Comparison of ENCODE assay signal across 9 mouse cellular contexts in the genomic region with DNA sequence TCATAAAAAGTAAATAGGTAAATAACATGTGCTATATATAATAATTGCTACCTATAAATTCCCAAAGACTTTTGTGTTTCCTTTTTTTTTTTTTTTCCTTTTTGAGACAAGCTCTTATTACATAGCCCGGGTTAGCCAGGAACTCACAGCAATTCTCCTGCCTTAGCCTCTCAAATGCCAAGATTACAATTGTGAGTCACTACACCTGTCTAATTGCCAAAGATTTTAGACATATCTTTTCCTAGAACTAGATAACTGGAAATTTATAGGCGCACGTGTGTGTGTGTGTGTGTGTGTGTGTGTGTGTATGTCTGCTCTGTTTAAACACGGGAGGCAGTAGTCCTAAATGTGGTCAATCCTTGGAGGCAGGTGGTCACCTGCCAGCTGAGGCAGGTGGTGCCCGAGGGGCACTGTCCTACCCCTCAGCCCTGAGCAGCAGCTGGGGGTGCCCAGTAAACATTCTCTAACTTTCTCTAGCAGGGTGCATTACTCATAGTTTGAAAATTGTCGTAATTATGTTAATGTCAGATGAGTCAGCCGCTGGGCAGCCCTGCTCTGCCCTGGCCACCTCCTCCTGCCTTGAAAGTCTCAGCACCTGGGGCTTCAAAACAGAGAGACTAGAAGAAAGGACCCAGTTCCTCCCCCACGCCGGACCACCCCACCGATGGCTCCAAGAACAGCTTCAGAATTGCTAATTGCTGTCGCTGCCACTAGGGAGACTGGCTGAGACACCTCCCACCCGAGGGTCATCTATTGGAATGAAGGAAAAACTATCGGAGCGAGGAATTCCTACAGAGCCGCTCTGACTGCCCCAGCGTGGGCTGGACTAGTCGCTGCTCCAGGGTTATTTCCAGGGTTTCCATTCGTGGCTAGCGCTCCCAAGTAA. TPM values are rescaled to one million over a fixed set of nuclear protein-coding genes. Genes with fewer than 3 reads are reported as not detected.
DNase-seq lines count a peak whose midpoint lies in the region; ATAC-seq and TF ChIP-seq lines count a peak whose summit lies in the region.
"Had no signal": no experiment of that assay in that cellular context is flagged by ENCODE, and none has a peak within 500 bp of the region (broad histone marks: within the 10 kb centered on the region; RNA-seq: fewer than 3 reads in every experiment).

No protein-coding gene starts in this region.

- ATAC-seq in forebrain, embryonic 16.5 days: no peak
- ATAC-seq in lung, postnatal 0 days: peak; percentile 57
- ATAC-seq in intestine, embryonic 14.5 days (replicated peaks; ENCODE audit: low FRiP score, low TSS enrichment, low read depth): no peak

- H3K9me3 ChIP-seq in forebrain, embryonic 10.5 days: no peaks in the 10 kb centered on the region
- H3K9me3 ChIP-seq in forebrain, embryonic 16.5 days (ENCODE audit: control insufficient read depth, low read length): no peaks in the 10 kb centered on the region
- no peaks in the 10 kb centered on the region for H3K9me3 ChIP-seq in lung, postnatal 0 days (ENCODE audit: low read length)
- no peaks in the 10 kb centered on the region for H3K9me3 ChIP-seq in intestine, embryonic 14.5 days (ENCODE audit: control insufficient read depth, low read length)
- H3K9me3 ChIP-seq: limb, embryonic 15.5 days had no signal

- no peak for TF ChIP-seq POLR2A in lung, adult 2 months (IDR thresholded peaks at IDR 0.05; ENCODE audit: borderline replicate concordance, extremely low read depth, low read depth, low read length)

- H3K27me3 ChIP-seq in forebrain, embryonic 10.5 days (ENCODE audit: poor library complexity, severe bottlenecking): peaks cover 16% of the 10 kb centered on the region; the same call in 1 of the 2 replicates
- H3K27me3 ChIP-seq in forebrain, embryonic 16.5 days (replicated peaks; ENCODE audit: control insufficient read depth, insufficient read depth, low read length): no peaks in the 10 kb centered on the region
- no peaks in the 10 kb centered on the region for H3K27me3 ChIP-seq in lung, postnatal 0 days (replicated peaks; ENCODE audit: insufficient read depth, low read length)
- no peaks in the 10 kb centered on the region for H3K27me3 ChIP-seq in intestine, embryonic 14.5 days (replicated peaks; ENCODE audit: control insufficient read depth, insufficient read depth, low read length)
- H3K27me3 ChIP-seq: limb, embryonic 15.5 days had no signal

- DNase-seq in forebrain, embryonic 10.5 days (ENCODE audit: extremely low spot score, low spot score): no peak
- peak; percentile 46 for DNase-seq in lung, postnatal 0 days (ENCODE audit: low spot score)
- no peak for DNase-seq in lung, adult 2 months
- DNase-seq in intestine, embryonic 14.5 days (ENCODE audit: low spot score): no peak
- peak; percentile 36 for DNase-seq in retina, postnatal 1 day
- DNase-seq in cerebellum, postnatal 14 days: no peak
- DNase-seq in spleen, postnatal 4 days (ENCODE audit: low spot score in 2 of 2): no peak

- TF ChIP-seq EP300 in lung, postnatal 0 days (IDR thresholded peaks at IDR 0.05): no peak

- no peak for TF ChIP-seq CTCF in lung, postnatal 0 days (IDR thresholded peaks at IDR 0.05)
- TF ChIP-seq CTCF in lung, adult 2 months (IDR thresholded peaks at IDR 0.05; ENCODE audit: insufficient read depth, low read length): no peak

- WGBS in forebrain, embryonic 10.5 days: 34% methylated on average over 19 of the region's 19 CpGs
- WGBS in forebrain, embryonic 16.5 days: 31% methylated on average over 19 of the region's 19 CpGs
- 26% methylated on average over 19 of the region's 19 CpGs for WGBS in lung, postnatal 0 days
- 29% methylated on average over 19 of the region's 19 CpGs for WGBS in lung, adult 2 months
- 25% methylated on average over 19 of the region's 19 CpGs for whole genome bisulfite sequencing in intestine, embryonic 14.5 days

- peaks cover 10% of the 10 kb centered on the region for H3K4me1 ChIP-seq in forebrain, embryonic 10.5 days
- H3K4me1 ChIP-seq in forebrain, embryonic 16.5 days (replicated peaks; ENCODE audit: control insufficient read depth, insufficient read depth, low read length): 0 out of 2 replicates have a peak, but pooled peaks cover 2% of the 10 kb centered on the region
- H3K4me1 ChIP-seq in lung, postnatal 0 days (ENCODE audit: insufficient read depth, low read depth, low read length): no peaks in the 10 kb centered on the region
- no peaks in the 10 kb centered on the region for H3K4me1 ChIP-seq in lung, adult 2 months (ENCODE audit: control insufficient read depth, insufficient read depth, low read length)
- 0 out of 2 replicates have a peak, but pooled peaks cover 4% of the 10 kb centered on the region for H3K4me1 ChIP-seq in intestine, embryonic 14.5 days (replicated peaks; ENCODE audit: control insufficient read depth, insufficient read depth, low read length)

- H3K4me3 ChIP-seq in forebrain, embryonic 10.5 days: peak overlapping the region; percentile 16; the same call in 1 of the 2 replicates
- no peak overlapping the region for H3K4me3 ChIP-seq in forebrain, embryonic 16.5 days (replicated peaks; ENCODE audit: low read length)
- H3K4me3 ChIP-seq in lung, postnatal 0 days (ENCODE audit: low read depth, low read length): no peak overlapping the region
- no peak overlapping the region for H3K4me3 ChIP-seq in lung, adult 2 months (replicated peaks; ENCODE audit: extremely low read depth, low read depth, low read length)
- no peak overlapping the region for H3K4me3 ChIP-seq in intestine, embryonic 14.5 days (ENCODE audit: low read depth, low read length)
- H3K4me3 ChIP-seq: limb, embryonic 15.5 days had no signal

- no peak overlapping the region for H3K4me2 ChIP-seq in forebrain, embryonic 16.5 days (ENCODE audit: low read length)
- peak overlapping the region; percentile 27; the same call in 1 of the 2 replicates for H3K4me2 ChIP-seq in lung, postnatal 0 days (replicated peaks; ENCODE audit: low read depth, low read length)
- H3K4me2 ChIP-seq in intestine, embryonic 14.5 days (ENCODE audit: low read length): peak overlapping the region; percentile 27; the same call in 1 of the 2 replicates
- H3K4me2 ChIP-seq: limb, embryonic 15.5 days had no signal

- H3K9ac ChIP-seq in forebrain, embryonic 16.5 days (replicated peaks; ENCODE audit: low read depth, low read length): no peak overlapping the region
- H3K9ac ChIP-seq in lung, postnatal 0 days (replicated peaks; ENCODE audit: low read depth): no peak overlapping the region; the same call in 1 of the 2 replicates
- no peak overlapping the region for H3K9ac ChIP-seq in intestine, embryonic 14.5 days (ENCODE audit: low read length)
- H3K9ac ChIP-seq: limb, embryonic 15.5 days had no signal

- H3K36me3 ChIP-seq in forebrain, embryonic 10.5 days (replicated peaks): no peaks in the 10 kb centered on the region
- no peaks in the 10 kb centered on the region for H3K36me3 ChIP-seq in forebrain, embryonic 16.5 days (ENCODE audit: control insufficient read depth, insufficient read depth)
- no peaks in the 10 kb centered on the region for H3K36me3 ChIP-seq in lung, postnatal 0 days (ENCODE audit: insufficient read depth, low read length)
- H3K36me3 ChIP-seq in intestine, embryonic 14.5 days (ENCODE audit: control insufficient read depth, insufficient read depth, low read length): no peaks in the 10 kb centered on the region
- H3K36me3 ChIP-seq: limb, embryonic 15.5 days had no signal

- no peak overlapping the region for H3K27ac ChIP-seq in forebrain, embryonic 10.5 days
- H3K27ac ChIP-seq in forebrain, embryonic 16.5 days (ENCODE audit: low read length): no peak overlapping the region
- H3K27ac ChIP-seq in lung, postnatal 0 days (ENCODE audit: low read length): no peak overlapping the region
- no peak overlapping the region for H3K27ac ChIP-seq in intestine, embryonic 14.5 days (ENCODE audit: low read depth)
- H3K27ac ChIP-seq: limb, embryonic 15.5 days had no signal

RNA-seq across cellular contexts. Expression of a gene that starts 1.8 kb away (rescaled TPM):
- 2.9 and 3.4 TPM in 2 replicates for polyA plus RNA-seq in forebrain, embryonic 10.5 days (2016; fragmentation: Nextera tagmentation; extraction: Ambion mirVana)
- polyA plus RNA-seq in forebrain, embryonic 16.5 days (2015; fragmentation: Nextera tagmentation; extraction: Ambion mirVana): 0.80 and 0.95 TPM in 2 replicates
- 8.2 and 8.3 TPM in 2 replicates for polyA plus RNA-seq in lung, postnatal 0 days (2015; fragmentation: Nextera tagmentation; extraction: Ambion mirVana)
- polyA plus RNA-seq in lung, adult 2 months (2012; rRNA removed): 4.8 and 8.6 TPM in 2 replicates
- 4.4 and 4.9 TPM in 2 replicates for polyA plus RNA-seq in intestine, embryonic 14.5 days (2014; fragmentation: Nextera tagmentation; extraction: Ambion mirVana)

RNA-seq across cellular contexts. Expression of a gene that starts 51.4 kb away (rescaled TPM):
- not detected in 2 replicates for polyA plus RNA-seq in forebrain, embryonic 10.5 days (2016; fragmentation: Nextera tagmentation; extraction: Ambion mirVana)
- not detected in 2 replicates for polyA plus RNA-seq in forebrain, embryonic 16.5 days (2015; fragmentation: Nextera tagmentation; extraction: Ambion mirVana)
- not detected in 2 replicates for polyA plus RNA-seq in lung, postnatal 0 days (2015; fragmentation: Nextera tagmentation; extraction: Ambion mirVana)
- not detected in 2 replicates for polyA plus RNA-seq in lung, adult 2 months (2012; rRNA removed)
- polyA plus RNA-seq in intestine, embryonic 14.5 days (2014; fragmentation: Nextera tagmentation; extraction: Ambion mirVana): not detected in 2 replicates
- polyA plus RNA-seq: limb, embryonic 15.5 days had no signal

Comparison
In these comparisons a context has a peak if more than half of its experiments do, and no peak if none do; other contexts are left out.
1. DNase-seq: peak in lung, postnatal 0 days (single experiment) and retina, postnatal 1 day (single experiment); none in forebrain, embryonic 10.5 days (single experiment), lung, adult 2 months (single experiment), intestine, embryonic 14.5 days (single experiment), cerebellum, postnatal 14 days (0 of 2) and spleen, postnatal 4 days (0 of 2).